In the genomic region with DNA sequence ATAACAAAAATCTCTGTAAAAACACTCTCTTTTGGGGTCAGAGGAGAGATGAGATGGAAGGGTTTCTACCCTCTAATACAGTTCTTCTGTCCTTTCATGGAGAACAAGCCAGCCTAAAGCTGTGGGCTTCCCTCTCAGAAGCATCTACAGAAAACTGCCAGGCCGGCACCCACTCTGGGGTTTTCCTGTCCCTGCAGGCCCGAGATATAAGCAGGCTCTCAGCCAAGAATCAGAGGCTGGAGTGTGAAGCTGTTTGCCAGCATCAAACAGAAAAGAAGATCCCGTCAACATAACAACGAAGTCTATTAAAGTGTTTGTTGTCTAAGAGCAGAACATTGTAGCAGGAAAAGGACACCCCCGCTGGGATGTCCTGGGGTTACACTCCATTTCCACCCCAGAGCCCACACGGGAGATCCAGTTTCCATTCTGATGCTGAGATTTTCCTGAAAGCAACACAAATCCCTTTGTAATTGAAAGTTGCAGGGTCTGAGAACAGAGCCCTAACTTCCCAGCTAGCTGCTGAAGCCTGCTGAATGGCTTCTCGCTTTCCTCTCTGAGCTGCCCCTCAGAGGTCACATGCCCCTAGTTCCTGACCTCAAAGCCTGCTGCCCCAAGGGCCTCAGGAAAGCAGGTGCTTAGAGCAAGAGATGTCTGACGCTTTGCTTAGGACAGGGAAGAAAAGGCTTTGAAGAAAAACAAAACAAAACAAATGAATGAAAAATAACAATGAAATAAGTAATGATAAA, we compare ENCODE assay signal across 8 mouse cellular contexts. TPM values are rescaled to one million over a fixed set of nuclear protein-coding genes. Genes with fewer than 3 reads are reported as not detected.
DNase-seq lines count a peak whose midpoint lies in the region; ATAC-seq lines count a peak whose summit lies in the region.

No protein-coding gene starts in this region.

- H3K9ac ChIP-seq in heart, embryonic 16.5 days (ENCODE audit: low read length) = peak overlapping the region; percentile 46; the same call in 1 of the 2 replicates
- no peak overlapping the region for H3K9ac ChIP-seq in midbrain, embryonic 16.5 days (ENCODE audit: low read depth, low read length)

- peak; percentile 32 for DNase-seq in kidney, postnatal 10 days
- no peak for DNase-seq in kidney, adult 18-20 months
- DNase-seq in embryo, embryonic 10.5 days (ENCODE audit: low spot score) = peak; percentile 76
- DNase-seq in gastrocnemius, postnatal 4 days (ENCODE audit: low spot score in 2 of 2) = no peak
- DNase-seq in gastrocnemius, postnatal 25 days = no peak
- DNase-seq in cerebellum, postnatal 4 days (ENCODE audit: low spot score in 2 of 2) = no peak

- 10% methylated on average over 8 of the region's 8 CpGs for WGBS in heart, embryonic 16.5 days
- 4% methylated on average over 8 of the region's 8 CpGs for WGBS in midbrain, embryonic 16.5 days

- peak overlapping the region; percentile 60 for H3K27ac ChIP-seq in heart, embryonic 16.5 days (ENCODE audit: low read length)
- H3K27ac ChIP-seq in midbrain, embryonic 16.5 days (ENCODE audit: low read length) = peak overlapping the region; percentile 32

- H3K27me3 ChIP-seq in heart, embryonic 16.5 days (ENCODE audit: control insufficient read depth, insufficient read depth, low read length) = no peaks in the 10 kb centered on the region
- peaks cover 4% of the 10 kb centered on the region; the same call in 1 of the 2 replicates for H3K27me3 ChIP-seq in midbrain, embryonic 16.5 days (ENCODE audit: control insufficient read depth, insufficient read depth, low read depth, low read length)

- H3K4me1 ChIP-seq in heart, embryonic 16.5 days (ENCODE audit: control insufficient read depth, insufficient read depth, low read length) = peaks cover 9% of the 10 kb centered on the region; the same call in 1 of the 2 replicates
- peaks cover 4% of the 10 kb centered on the region for H3K4me1 ChIP-seq in midbrain, embryonic 16.5 days (ENCODE audit: control insufficient read depth, insufficient read depth, low read length)

- ATAC-seq in heart, embryonic 16.5 days (replicated peaks; ENCODE audit: extremely low read depth, insufficient read depth, low FRiP score) = peak; percentile 45; the same call in 1 of the 2 replicates
- no peak for ATAC-seq in midbrain, embryonic 16.5 days

- H3K4me3 ChIP-seq in heart, embryonic 16.5 days (ENCODE audit: low read length) = peak overlapping the region; percentile 2; the same call in 1 of the 2 replicates
- no peak overlapping the region for H3K4me3 ChIP-seq in midbrain, embryonic 16.5 days (ENCODE audit: low read depth, low read length)

- H3K36me3 ChIP-seq in heart, embryonic 16.5 days (ENCODE audit: control insufficient read depth, insufficient read depth) = peaks cover 18% of the 10 kb centered on the region
- H3K36me3 ChIP-seq in midbrain, embryonic 16.5 days (ENCODE audit: control insufficient read depth, insufficient read depth, low read length) = no peaks in the 10 kb centered on the region

- H3K4me2 ChIP-seq in heart, embryonic 16.5 days (ENCODE audit: low read depth, low read length) = peak overlapping the region; percentile 42; the same call in 1 of the 2 replicates
- peak overlapping the region; percentile 22; the same call in 1 of the 2 replicates for H3K4me2 ChIP-seq in midbrain, embryonic 16.5 days (ENCODE audit: low read length)

- peaks cover 15% of the 10 kb centered on the region for H3K9me3 ChIP-seq in heart, embryonic 16.5 days (replicated peaks; ENCODE audit: control insufficient read depth, low read length)
- peaks cover 4% of the 10 kb centered on the region; the same call in 1 of the 2 replicates for H3K9me3 ChIP-seq in midbrain, embryonic 16.5 days (replicated peaks; ENCODE audit: control insufficient read depth, low read length, poor library complexity, severe bottlenecking)

RNA-seq across cellular contexts. Expression of a gene that starts 7.0 kb away (rescaled TPM):
- polyA plus RNA-seq in heart, embryonic 16.5 days (2015; fragmentation: Nextera tagmentation; extraction: Ambion mirVana) = 2.4 and 3.2 TPM in 2 replicates
- 1.4 and 1.7 TPM in 2 replicates for polyA plus RNA-seq in midbrain, embryonic 16.5 days (2015; fragmentation: Nextera tagmentation; extraction: Ambion mirVana)
- total RNA-seq in gastrocnemius, postnatal 4 days (2021) = 10 to 100 TPM; 24.6 to 28.5 TPM
- 1 to 10 TPM; 1.6 to 3.8 TPM for total RNA-seq in gastrocnemius, postnatal 25 days (2021)

Comparison
In these comparisons a context has a peak if more than half of its experiments do, and no peak if none do; other contexts are left out.
1. DNase-seq: peak in kidney, postnatal 10 days (single experiment) and embryo, embryonic 10.5 days (single experiment); none in kidney, adult 18-20 months (single experiment), gastrocnemius, postnatal 4 days (0 of 2), gastrocnemius, postnatal 25 days (single experiment) and cerebellum, postnatal 4 days (0 of 2).
2. RNA of a gene that starts 7.0 kb away (total RNA-seq): 24.6 to 28.5 TPM in gastrocnemius, postnatal 4 days; 1.6 to 3.8 TPM in gastrocnemius, postnatal 25 days; every median in the first group is over 4 times any median in the second.